Mouse (Mus musculus): ENCODE data around the gene Cyp2w1.

The Cyp2w1 gene

GRCm38 (mm10) chr5:139365827-139366226, 13.4 kb downstream of the Cyp2w1 start:
- DNase-seq, result peak; percentile 51 to 52

- no peak for DNase-seq
Measured at GRCm38 (mm10) chr5:139366484-139366883, 14.1 kb downstream of the Cyp2w1 start.

- DNase-seq, result no peak
Measured at GRCm38 (mm10) chr5:139367884-139368458, 15.6 kb downstream of the Cyp2w1 start.

GRCm38 (mm10) chr5:139368638-139369320, 16.4 kb downstream of the Cyp2w1 start:
- DNase-seq, result no peak

GRCm38 (mm10) chr5:139370336-139370735, 17.9 kb downstream of the Cyp2w1 start:
- DNase-seq, result no peak

GRCm38 (mm10) chr5:139371118-139371517, 18.7 kb downstream of the Cyp2w1 start:
- no peak for DNase-seq

- DNase-seq, result peak; percentile 96 to 97
Measured at GRCm38 (mm10) chr5:139371631-139372401, 19.4 kb downstream of the Cyp2w1 start.

- no peak for DNase-seq
Measured at GRCm38 (mm10) chr5:139373126-139373525, 20.7 kb downstream of the Cyp2w1 start.

GRCm38 (mm10) chr5:139373889-139374444, 21.6 kb downstream of the Cyp2w1 start:
- DNase-seq, result no peak

GRCm38 (mm10) chr5:139374841-139375240, 22.4 kb downstream of the Cyp2w1 start:
- DNase-seq, result no peak

- DNase-seq, result peak; percentile 79 to 91
Measured at GRCm38 (mm10) chr5:139377468-139378270, 25.3 kb downstream of the Cyp2w1 start, which contains the start of gene Gpr146. Gene Gpr146 (plus strand): TSS chr5:139377697.

GRCm38 (mm10) chr5:139378271-139378556, 25.8 kb downstream of the Cyp2w1 start:
- DNase-seq, result no peak

- peak; percentile 91 to 96 for DNase-seq
Measured at GRCm38 (mm10) chr5:139378986-139379629, 26.7 kb downstream of the Cyp2w1 start.

GRCm38 (mm10) chr5:139379771-139380384, 27.5 kb downstream of the Cyp2w1 start:
- DNase-seq, result no peak

- peak; percentile 97 to 98 for DNase-seq
Measured at GRCm38 (mm10) chr5:139380385-139381248, 28.2 kb downstream of the Cyp2w1 start.

GRCm38 (mm10) chr5:139381586-139382513, 29.4 kb downstream of the Cyp2w1 start:
- DNase-seq, result no peak

- peak; percentile 84 to 86 for DNase-seq
Measured at GRCm38 (mm10) chr5:139382760-139383159, 30.3 kb downstream of the Cyp2w1 start.

GRCm38 (mm10) chr5:139383234-139383633, 30.8 kb downstream of the Cyp2w1 start:
- no peak for DNase-seq

GRCm38 (mm10) chr5:139384531-139384930, 32.1 kb downstream of the Cyp2w1 start:
- peak; percentile 65 to 66 for DNase-seq

GRCm38 (mm10) chr5:139386047-139386446, 33.6 kb downstream of the Cyp2w1 start:
- no peak for DNase-seq

All from lung, postnatal 4 days (tissue).